Mouse (Mus musculus) CH12.LX (cell line): ENCODE data around the gene Sapcd2. TPM values are rescaled to one million over a fixed set of nuclear protein-coding genes. Genes with fewer than 3 reads are reported as not detected.

Experiments used
- DNase-seq: peaks from one replicate; pipeline ENCODE4 v3.0.0-alpha.2; 2013; ENCODE audit errors: extremely low read depth
- H3K27ac ChIP-seq: 2 replicates; pipeline ENCODE4 v1.5.1; 2012; ENCODE audit warnings: low read depth, mild to moderate bottlenecking, control low read depth, moderate library complexity; ENCODE audit not compliant: insufficient read depth
- H3K27me3 ChIP-seq: replicated peaks from 2 replicates; pipeline ENCODE3; 2012; ENCODE audit warnings: inconsistent platforms
- H3K36me3 ChIP-seq, 2 experiments: replicated peaks in 1 of 2; 2 replicates each; pipeline versions ENCODE3 to v1.6.1; 2012; ENCODE audit warnings: inconsistent platforms in 1 of 2, low read length in 1 of 2, mild to moderate bottlenecking in 1 of 2, mixed read lengths in 1 of 2, moderate library complexity in 1 of 2; ENCODE audit not compliant: control insufficient read depth in 1 of 2, insufficient read depth in 1 of 2
- H3K4me1 ChIP-seq, 2 experiments: 2 replicates each; pipeline ENCODE4 v1.6.1; 2012; ENCODE audit warnings: inconsistent platforms in 1 of 2, moderate library complexity in 1 of 2; ENCODE audit not compliant: insufficient read depth in 2 of 2, control insufficient read depth in 1 of 2
- H3K4me2 ChIP-seq: 2 replicates; pipeline ENCODE4 v1.6.1; 2012; ENCODE audit warnings: low read depth, mild to moderate bottlenecking, control low read depth; ENCODE audit not compliant: poor library complexity, insufficient read depth, severe bottlenecking
- H3K4me3 ChIP-seq, 3 experiments: fragments of 150-350 bp in 1 of 3; sonication (generic) in 1 of 3; replicated peaks in 1 of 3; 2 replicates each; pipeline versions ENCODE3 to v1.5.1; 2011 to 2012; ENCODE audit warnings: low read depth in 2 of 3, low read length in 2 of 3, mild to moderate bottlenecking in 2 of 3, moderate library complexity in 2 of 3, control low read depth in 1 of 3, improper control_type of control experiment in 1 of 3, inconsistent platforms in 1 of 3, mixed read lengths in 1 of 3; ENCODE audit not compliant: poor library complexity in 1 of 3
- H3K79me2 ChIP-seq: replicated peaks from 2 replicates; pipeline ENCODE4 v1.6.1; 2012; ENCODE audit warnings: mild to moderate bottlenecking, moderate library complexity; ENCODE audit not compliant: control insufficient read depth, poor library complexity, insufficient read depth, severe bottlenecking; ENCODE audit errors: extremely low read depth
- H3K9ac ChIP-seq: 2 replicates; pipeline ENCODE4 v1.6.1; 2012; ENCODE audit warnings: low read depth, mild to moderate bottlenecking, control low read depth, moderate library complexity; ENCODE audit not compliant: insufficient read depth
- H3K9me3 ChIP-seq: replicated peaks from 2 replicates; pipeline ENCODE3; 2012; ENCODE audit warnings: low read length, inconsistent platforms, mixed read lengths
- BHLHE40 ChIP-seq: IDR thresholded peaks from 2 replicates; pipeline ENCODE4 v1.6.1; 2011; ENCODE audit warnings: mild to moderate bottlenecking, low read depth, low read length, improper control_type of control experiment
- CHD2 ChIP-seq: IDR thresholded peaks from 2 replicates; pipeline ENCODE4 v1.6.1; 2011; ENCODE audit warnings: low read length, improper control_type of control experiment
- ELF1 ChIP-seq: IDR thresholded peaks from 2 replicates; pipeline ENCODE4 v1.6.1; 2014; ENCODE audit warnings: low read depth, mild to moderate bottlenecking, inconsistent platforms, low read length, improper control_type of control experiment
- GABPA ChIP-seq: IDR thresholded peaks from 2 replicates; pipeline ENCODE4 v1.6.1; 2012; ENCODE audit warnings: low read depth, low read length, improper control_type of control experiment, inconsistent platforms; ENCODE audit not compliant: insufficient replicate concordance
- HCFC1 ChIP-seq: IDR thresholded peaks from 2 replicates; pipeline ENCODE4 v1.6.1; 2012; ENCODE audit warnings: low read depth, mild to moderate bottlenecking, inconsistent platforms, low read length, improper control_type of control experiment
- IRF4 ChIP-seq: IDR thresholded peaks from 2 replicates; pipeline ENCODE4 v1.6.1; 2014; ENCODE audit warnings: low read depth, mild to moderate bottlenecking, inconsistent platforms, low read length, improper control_type of control experiment
- KAT2A ChIP-seq: IDR thresholded peaks from 2 replicates; pipeline ENCODE4 v1.6.1; 2012; ENCODE audit warnings: low read length, improper control_type of control experiment, inconsistent platforms; ENCODE audit not compliant: insufficient replicate concordance
- MAFK ChIP-seq: IDR thresholded peaks from 2 replicates; pipeline ENCODE4 v1.6.1; 2011; ENCODE audit warnings: low read length, improper control_type of control experiment; ENCODE audit not compliant: insufficient replicate concordance
- MAX ChIP-seq: IDR thresholded peaks from 2 replicates; pipeline ENCODE4 v1.6.1; 2011; ENCODE audit warnings: low read length, improper control_type of control experiment
- MAZ ChIP-seq: IDR thresholded peaks from 2 replicates; pipeline ENCODE4 v1.6.1; 2012; ENCODE audit warnings: low read depth, mild to moderate bottlenecking, inconsistent platforms, low read length, improper control_type of control experiment, moderate library complexity
- MEF2A ChIP-seq: IDR thresholded peaks from 2 replicates; pipeline ENCODE4 v1.6.1; 2014; ENCODE audit warnings: low read depth, mild to moderate bottlenecking, inconsistent platforms, low read length, improper control_type of control experiment, borderline replicate concordance
- MXI1 ChIP-seq: IDR thresholded peaks from 2 replicates; pipeline ENCODE4 v1.6.1; 2011; ENCODE audit warnings: mild to moderate bottlenecking, low read depth, low read length, improper control_type of control experiment
- MYC ChIP-seq: IDR thresholded peaks from 2 replicates; pipeline ENCODE4 v1.6.1; 2011; ENCODE audit warnings: low read depth, mild to moderate bottlenecking, improper control_type of control experiment, low read length
- NRF1 ChIP-seq: IDR thresholded peaks from 2 replicates; pipeline ENCODE4 v1.6.1; 2014; ENCODE audit warnings: low read depth, mild to moderate bottlenecking, inconsistent platforms, low read length, improper control_type of control experiment, moderate library complexity
- PAX5 ChIP-seq: IDR thresholded peaks from 2 replicates; pipeline ENCODE4 v1.6.1; 2012; ENCODE audit warnings: low read length, inconsistent platforms, mixed read lengths
- POLR2A ChIP-seq: IDR thresholded peaks from 2 replicates; pipeline ENCODE4 v1.6.1; 2011; ENCODE audit warnings: low read depth, mild to moderate bottlenecking, improper control_type of control experiment, low read length
- RCOR1 ChIP-seq: conservative IDR thresholded peaks from 2 replicates; pipeline ENCODE4 v1.6.1; 2012; ENCODE audit warnings: low read depth, mild to moderate bottlenecking, inconsistent platforms, low read length, improper control_type of control experiment
- SIN3A ChIP-seq: IDR thresholded peaks from 2 replicates; pipeline ENCODE4 v1.6.1; 2012; ENCODE audit warnings: low read length, improper control_type of control experiment, inconsistent platforms
- SMC3 ChIP-seq: IDR thresholded peaks from 2 replicates; pipeline ENCODE4 v1.6.1; 2011; ENCODE audit warnings: low read depth, low read length, improper control_type of control experiment
- TBP ChIP-seq: conservative IDR thresholded peaks from 2 replicates; pipeline ENCODE4 v1.6.1; 2011; ENCODE audit warnings: low read depth, low read length, improper control_type of control experiment
- UBTF ChIP-seq: IDR thresholded peaks from 2 replicates; pipeline ENCODE4 v1.6.1; 2012; ENCODE audit warnings: low read depth, mild to moderate bottlenecking, inconsistent platforms, low read length, improper control_type of control experiment, moderate library complexity
- ZC3H11A ChIP-seq: IDR thresholded peaks from 2 replicates; pipeline ENCODE4 v1.6.1; 2012; ENCODE audit warnings: low read depth, mild to moderate bottlenecking, inconsistent platforms, low read length, improper control_type of control experiment
- ZKSCAN1 ChIP-seq: IDR thresholded peaks from 2 replicates; pipeline ENCODE4 v1.6.1; 2012; ENCODE audit warnings: low read depth, inconsistent platforms, low read length, improper control_type of control experiment, borderline replicate concordance
- ZMIZ1 ChIP-seq: IDR thresholded peaks from 2 replicates; pipeline ENCODE4 v1.6.1; 2012; ENCODE audit warnings: low read depth, mild to moderate bottlenecking, inconsistent platforms, low read length, improper control_type of control experiment
- ZNF384 ChIP-seq: IDR thresholded peaks from 2 replicates; pipeline ENCODE4 v1.6.1; 2012; ENCODE audit warnings: low read depth, low read length, improper control_type of control experiment, inconsistent platforms
- dilution Hi-C: fragments of 300-500 bp; cut with MboI; formaldehyde crosslinking; loops from 2 replicates; pipeline ENCODE4 v1.14.3; 2020; ENCODE audit warnings: low sequenced_read_pairs; ENCODE audit not compliant: extremely low pct_unique_long_range_greater_than_20kb, extremely low pct_ligation_motif_present
- in situ Hi-C: fragments of 300-500 bp; cut with MboI; formaldehyde crosslinking; loops from 3 replicates; pipeline ENCODE4 v1.14.3; 2019; ENCODE audit warnings: low sequenced_read_pairs, low pct_ligation_motif_present, low pct_unique_long_range_greater_than_20kb, mixed read lengths
- polyA plus RNA-seq: library from polyadenylated mRNA; unstranded; fragments of >175 nt; gene quantifications from 2 replicates; pipeline ENCODE4 v1.2.1, GENCODE M21; 2012; ENCODE audit warnings: low read depth; ENCODE audit not compliant: insufficient read length
- total RNA-seq, 2 experiments: library from RNA; depleted of rRNA; stranded (reverse); fragments of 300-350 nt in 1 of 2; fragments of >200 nt in 1 of 2; gene quantifications; 2 replicates each; pipeline ENCODE4 v1.2.3; 2012 to 2014

Gene Sapcd2
- total and polyA plus RNA-seq, 3 experiments: 16.9 to 27.3 (median 22.5) TPM

- Histone ChIP-seq H3K27me3 (peaks cover 12% of the 10 kb centered on the region), H3K4me1 (peaks cover 24 to 63% of the 10 kb centered on the region in 2 experiments), H3K9me3 (peaks cover 3% of the 10 kb centered on the region), H3K4me2 (peak within 1 kb of the TSS; percentile 30; the same call in 1 of the 2 replicates), H3K4me3 (no peak within 1 kb of the TSS), H3K27ac (no peak within 1 kb of the TSS), H3K79me2 (no peaks in the 10 kb centered on the region), H3K36me3 (no peaks in the 10 kb centered on the region), H3K9ac (no peak within 1 kb of the TSS)
- dilution Hi-C loops: no loop called here
- TF ChIP-seq MEF2A (no peak), BHLHE40 (0 out of 2 replicates have a peak, but pooled peaks have one; percentile 8)
- DNase-seq: no peak
- in situ Hi-C loops: loop anchor here (10.0 kb wide), 1 partner anchor 132 kb away; the partner anchor contains the start of gene Edf1
Observed at GRCm38 (mm10) chr2:25422587-25423410, 50.7 kb downstream of the Sapcd2 start, which contains the start of gene Fut7. Gene Fut7 (plus strand): TSS chr2:25423267.

GRCm38 (mm10) chr2:25423626-25424025 is 51.5 kb downstream of the Sapcd2 start:
- in situ Hi-C loops: loop anchor here (10.0 kb wide), 1 partner anchor 131 kb away; the partner anchor contains the start of gene Edf1

GRCm38 (mm10) chr2:25425481-25425880 is 53.4 kb downstream of the Sapcd2 start:
- in situ Hi-C loops (loop anchor here (10.0 kb wide), 1 partner anchor 129 kb away; the partner anchor contains the start of gene Edf1), dilution Hi-C loops (no loop called here)
- Histone ChIP-seq H3K4me3 (no peak overlapping the region), H3K27ac (no peak overlapping the region), H3K4me2 (no peak overlapping the region), H3K9ac (no peak overlapping the region), H3K4me1 (peaks cover 33 to 72% of the 10 kb centered on the region in 2 experiments), H3K9me3 (peaks cover 3% of the 10 kb centered on the region), H3K27me3 (no peaks in the 10 kb centered on the region), H3K36me3 (peaks cover 0 to 2% of the 10 kb centered on the region in 2 experiments), H3K79me2 (no peaks in the 10 kb centered on the region)
- DNase-seq: no peak
- TF ChIP-seq PAX5 (no peak), NRF1 (no peak), UBTF (no peak), HCFC1 (no peak), SIN3A (no peak), KAT2A (no peak), RCOR1 (no peak), TBP (no peak), POLR2A (no peak), ZMIZ1 (no peak), BHLHE40 (no peak), MAZ (no peak), MAFK (no peak), MYC (no peak), SMC3 (no peak), GABPA (no peak)

More at GRCm38 (mm10) chr2:25423626-25424025, 51.5 kb downstream of the Sapcd2 start:
- Histone ChIP-seq H3K79me2 (no peaks in the 10 kb centered on the region), H3K9ac (no peak overlapping the region), H3K27me3 (peaks cover 6% of the 10 kb centered on the region), H3K36me3 (no peaks in the 10 kb centered on the region), H3K4me3 (no peak overlapping the region), H3K4me2 (no peak overlapping the region), H3K27ac (no peak overlapping the region), H3K4me1 (peaks cover 29 to 63% of the 10 kb centered on the region in 2 experiments), H3K9me3 (peaks cover 3% of the 10 kb centered on the region)
- dilution Hi-C loops: no loop called here
- no peak for DNase-seq
- TF ChIP-seq CHD2 (no peak), ELF1 (no peak), MEF2A (no peak), GABPA (no peak), IRF4 (no peak), MAX (no peak), ZKSCAN1 (no peak), UBTF (no peak), ZC3H11A (no peak), MXI1 (no peak), MAFK (no peak), MYC (no peak), BHLHE40 (no peak), ZMIZ1 (no peak), HCFC1 (no peak), ZNF384 (no peak)
